Mouse (Mus musculus) limb, embryonic 10.5 days (tissue): ENCODE results near the gene Gm28048. TPM values are rescaled to one million over a fixed set of nuclear protein-coding genes. Genes with fewer than 3 reads are reported as not detected.

Source experiments
- DNase-seq: peaks from one replicate; pipeline ENCODE4 v3.0.0-alpha.2; 2017; ENCODE audit warnings: low spot score
- H3K27ac ChIP-seq: fragments of 300-500 bp; sonication (generic); 2 replicates; pipeline ENCODE4 v1.5.1; 2016; ENCODE audit warnings: mild to moderate bottlenecking
- H3K27me3 ChIP-seq: fragments of 300-500 bp; sonication (generic); 2 replicates; pipeline ENCODE4 v1.6.1; 2016; ENCODE audit warnings: low read depth, mild to moderate bottlenecking; ENCODE audit not compliant: poor library complexity, severe bottlenecking
- H3K36me3 ChIP-seq: fragments of 300-500 bp; sonication (generic); 2 replicates; pipeline ENCODE4 v1.6.1; 2016; ENCODE audit warnings: mild to moderate bottlenecking, moderate library complexity
- H3K4me1 ChIP-seq: fragments of 300-500 bp; sonication (generic); 2 replicates; pipeline ENCODE4 v1.6.1; 2016
- H3K4me3 ChIP-seq: fragments of 300-500 bp; sonication (generic); 2 replicates; pipeline ENCODE4 v1.5.1; 2016; ENCODE audit warnings: mild to moderate bottlenecking, moderate library complexity
- H3K9me3 ChIP-seq: fragments of 300-500 bp; sonication (generic); replicated peaks from 2 replicates; pipeline ENCODE4 v1.6.1; 2016; ENCODE audit warnings: mild to moderate bottlenecking
- WGBS: fragments of 180-500 bp; shearing (Covaris S2); methylation state at CpG from one replicate; pipeline ENCODE4 v1.1.7; 2016; 5-methylcytosine and 5-hydroxymethylcytosine counted together
- polyA plus RNA-seq: library from polyadenylated mRNA; unstranded; fragments of >200 nt; fragmentation: Nextera tagmentation; extraction: Ambion mirVana; gene quantifications from 2 replicates; pipeline ENCODE4 v1.2.1, GENCODE M21; 2016

Gm28048 gene
- polyA plus RNA-seq, 1 experiment from 2014 or later, result 4.1 TPM

- peak overlapping the region; percentile 75; the same call in 1 of the 2 replicates for H3K4me3 ChIP-seq
- H3K27ac ChIP-seq, result no peak overlapping the region
- H3K4me1 ChIP-seq, result peaks cover 8% of the 10 kb centered on the region
- H3K27me3 ChIP-seq, result no peaks in the 10 kb centered on the region
- H3K9me3 ChIP-seq, result no peaks in the 10 kb centered on the region
- 78% methylated on average over 6 of the region's 6 CpGs for WGBS
- no peak for DNase-seq
- peaks cover 14% of the 10 kb centered on the region for H3K36me3 ChIP-seq
Measured at GRCm38 (mm10) chr11:22982846-22983245, 956 bp upstream of the Gm28048 start.

- Histone ChIP-seq H3K36me3 (peaks cover 25% of the 10 kb centered on the region), H3K9me3 (no peaks in the 10 kb centered on the region), H3K27me3 (no peaks in the 10 kb centered on the region), H3K4me1 (peaks cover 8% of the 10 kb centered on the region), H3K27ac (peak overlapping the region; percentile 93), H3K4me3 (peak overlapping the region; percentile 75)
- no peak for DNase-seq
- 4% methylated on average over 12 of the region's 12 CpGs for WGBS
Measured at GRCm38 (mm10) chr11:22981543-22981950, 343 bp downstream of the Gm28048 start.

GRCm38 (mm10) chr11:22981041-22981440 lies 849 bp downstream of the Gm28048 start:
- Histone ChIP-seq H3K27me3 (no peaks in the 10 kb centered on the region), H3K4me3 (peak overlapping the region; percentile 75), H3K27ac (peak overlapping the region; percentile 93; the same call in 1 of the 2 replicates), H3K36me3 (peaks cover 29% of the 10 kb centered on the region), H3K4me1 (peaks cover 11% of the 10 kb centered on the region), H3K9me3 (no peaks in the 10 kb centered on the region)
- DNase-seq, result no peak
- 43% methylated on average over 4 of the region's 4 CpGs for WGBS

GRCm38 (mm10) chr11:22979221-22979620 lies 2.7 kb downstream of the Gm28048 start:
- no peak overlapping the region for H3K27ac ChIP-seq
- peaks cover 33% of the 10 kb centered on the region for H3K36me3 ChIP-seq
- WGBS, result 79% methylated on average over 1 of the region's 1 CpGs
- no peaks in the 10 kb centered on the region for H3K27me3 ChIP-seq
- DNase-seq, result no peak
- H3K9me3 ChIP-seq, result no peaks in the 10 kb centered on the region
- H3K4me1 ChIP-seq, result peaks cover 22% of the 10 kb centered on the region
- no peak overlapping the region for H3K4me3 ChIP-seq

- Histone ChIP-seq H3K9me3 (peaks cover under 1% of the 10 kb centered on the region; the same call in 1 of the 2 replicates), H3K4me1 (peaks cover 26% of the 10 kb centered on the region), H3K27ac (no peak overlapping the region), H3K4me3 (no peak overlapping the region), H3K36me3 (peaks cover 38% of the 10 kb centered on the region), H3K27me3 (no peaks in the 10 kb centered on the region)
- DNase-seq, result no peak
- WGBS, result 63% methylated on average over 1 of the region's 1 CpGs
Measured at GRCm38 (mm10) chr11:22978711-22979110, 3.2 kb downstream of the Gm28048 start.

- Histone ChIP-seq H3K9me3 (peaks cover 2% of the 10 kb centered on the region; the same call in 1 of the 2 replicates), H3K27ac (no peak overlapping the region), H3K36me3 (peaks cover 43% of the 10 kb centered on the region), H3K4me1 (peaks cover 26% of the 10 kb centered on the region), H3K4me3 (no peak overlapping the region), H3K27me3 (no peaks in the 10 kb centered on the region)
- WGBS, result 91% methylated on average over 3 of the region's 3 CpGs
- DNase-seq, result no peak
Measured at GRCm38 (mm10) chr11:22978215-22978614, 3.7 kb downstream of the Gm28048 start.

GRCm38 (mm10) chr11:22973599-22973998 lies 8.3 kb downstream of the Gm28048 start:
- Histone ChIP-seq H3K27me3 (no peaks in the 10 kb centered on the region), H3K36me3 (peaks cover 66% of the 10 kb centered on the region), H3K4me3 (peak overlapping the region; percentile 61), H3K27ac (peak overlapping the region; percentile 79), H3K9me3 (peaks cover 17% of the 10 kb centered on the region), H3K4me1 (peaks cover 18% of the 10 kb centered on the region)
- no peak for DNase-seq
- WGBS, result 48% methylated on average over 14 of the region's 14 CpGs

GRCm38 (mm10) chr11:22972746-22973526 lies 9.0 kb downstream of the Gm28048 start:
- peaks cover 18% of the 10 kb centered on the region for H3K4me1 ChIP-seq
- peak overlapping the region; percentile 86 for H3K27ac ChIP-seq
- no peaks in the 10 kb centered on the region for H3K27me3 ChIP-seq
- peak; percentile 79 for DNase-seq
- peaks cover 61% of the 10 kb centered on the region for H3K36me3 ChIP-seq
- H3K9me3 ChIP-seq, result peaks cover 17% of the 10 kb centered on the region
- 49% methylated on average over 45 of the region's 46 CpGs for WGBS
- peak overlapping the region; percentile 61 for H3K4me3 ChIP-seq

GRCm38 (mm10) chr11:22971835-22972709 lies 9.8 kb downstream of the Gm28048 start, which contains the start of gene Zrsr1:
Zrsr1 (plus strand) TSS chr11:22972005.
- peak; percentile 57 for DNase-seq
- Histone ChIP-seq H3K27ac (peak within 1 kb of the TSS; percentile 86), H3K27me3 (no peaks in the 10 kb centered on the region), H3K9me3 (peaks cover 17% of the 10 kb centered on the region), H3K36me3 (peaks cover 60% of the 10 kb centered on the region), H3K4me1 (peaks cover 18% of the 10 kb centered on the region), H3K4me3 (peak within 1 kb of the TSS; percentile 61)
- 50% methylated on average over 56 of the region's 56 CpGs for WGBS

- Histone ChIP-seq H3K36me3 (peaks cover 57% of the 10 kb centered on the region), H3K4me1 (peaks cover 12% of the 10 kb centered on the region), H3K27me3 (no peaks in the 10 kb centered on the region), H3K9me3 (peaks cover 17% of the 10 kb centered on the region), H3K4me3 (no peak overlapping the region), H3K27ac (no peak overlapping the region)
- no peak for DNase-seq
- WGBS, result 94% methylated on average over 1 of the region's 1 CpGs
Measured at GRCm38 (mm10) chr11:22970546-22970945, 11.3 kb downstream of the Gm28048 start.

- DNase-seq, result no peak
- no peak overlapping the region for H3K4me3 ChIP-seq
- H3K36me3 ChIP-seq, result peaks cover 57% of the 10 kb centered on the region
- WGBS, result 81% methylated on average over 6 of the region's 6 CpGs
- H3K27me3 ChIP-seq, result no peaks in the 10 kb centered on the region
- H3K27ac ChIP-seq, result no peak overlapping the region
- peaks cover 7% of the 10 kb centered on the region; the same call in 1 of the 2 replicates for H3K4me1 ChIP-seq
- peaks cover 17% of the 10 kb centered on the region for H3K9me3 ChIP-seq
Measured at GRCm38 (mm10) chr11:22969486-22969885, 12.4 kb downstream of the Gm28048 start.

- H3K9me3 ChIP-seq, result 0 out of 2 replicates have a peak, but pooled peaks cover 3% of the 10 kb centered on the region
- no peak for DNase-seq
- H3K27ac ChIP-seq, result no peak overlapping the region
- no peaks in the 10 kb centered on the region for H3K27me3 ChIP-seq
- peaks cover 22% of the 10 kb centered on the region for H3K36me3 ChIP-seq
- 87% methylated on average over 4 of the region's 4 CpGs for WGBS
- H3K4me3 ChIP-seq, result no peak overlapping the region
- no peaks in the 10 kb centered on the region for H3K4me1 ChIP-seq
Measured at GRCm38 (mm10) chr11:22965503-22965902, 16.4 kb downstream of the Gm28048 start.

GRCm38 (mm10) chr11:22964401-22964800 lies 17.5 kb downstream of the Gm28048 start:
- 88% methylated on average over 4 of the region's 4 CpGs for WGBS
- DNase-seq, result no peak
- H3K4me1 ChIP-seq, result no peaks in the 10 kb centered on the region
- H3K4me3 ChIP-seq, result no peak overlapping the region
- H3K36me3 ChIP-seq, result peaks cover 18% of the 10 kb centered on the region
- H3K9me3 ChIP-seq, result no peaks in the 10 kb centered on the region
- H3K27me3 ChIP-seq, result no peaks in the 10 kb centered on the region
- no peak overlapping the region for H3K27ac ChIP-seq
